Mouse (Mus musculus): ENCODE results near the gene Ncapd3.

DNA sequence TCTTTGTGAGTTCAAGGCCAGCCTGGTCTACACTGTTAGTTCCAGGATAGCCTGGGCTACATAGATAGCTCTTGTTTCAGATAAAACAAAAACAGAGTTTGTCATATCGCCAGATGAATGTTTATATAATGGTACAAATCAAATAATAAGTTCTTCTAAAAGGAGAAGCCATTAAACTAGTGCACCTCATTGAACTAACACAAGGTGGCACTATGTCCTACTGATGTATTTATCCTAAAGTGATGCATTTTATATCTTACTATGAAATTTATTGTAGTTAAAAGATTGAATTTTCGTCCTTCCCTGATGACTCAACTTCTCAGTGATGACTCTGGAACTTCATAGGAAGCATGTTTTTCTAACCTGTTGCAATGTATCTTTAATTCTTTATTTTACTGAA is 19.5 kb downstream of the Ncapd3 start:
- TF ChIP-seq POLR2AphosphoS5 (IDR thresholded peaks at IDR 0.05; ENCODE audit: insufficient replicate concordance, low read depth, low read length) = no peak
- no peak for TF ChIP-seq CTCF (IDR thresholded peaks at IDR 0.05; ENCODE audit: low read depth, low read length)
- no peak for TF ChIP-seq TAL1 (conservative IDR thresholded peaks at IDR 0.05; ENCODE audit: low read depth, low read length)
- TF ChIP-seq GATA2 (IDR thresholded peaks at IDR 0.05; ENCODE audit: borderline replicate concordance, low read depth, low read length) = no peak

All from G1E (cell line).